Mouse (Mus musculus): ENCODE results near the gene Rab11fip5.
A peak's percentile ranks its signal among the peaks of the same experiment; 100 is the strongest.

The Rab11fip5 gene

GRCm38 (mm10) chr6:85343027-85343426 is 31.4 kb downstream of the Rab11fip5 start:
- no peak for DNase-seq

GRCm38 (mm10) chr6:85341814-85342501 is 32.5 kb downstream of the Rab11fip5 start:
- no peak for DNase-seq

- no peak for DNase-seq
Observed at GRCm38 (mm10) chr6:85340184-85340583, 34.2 kb downstream of the Rab11fip5 start.

- peak; percentile 55 for DNase-seq
Observed at GRCm38 (mm10) chr6:85339273-85339901, 35.0 kb downstream of the Rab11fip5 start.

GRCm38 (mm10) chr6:85336944-85337343 is 37.5 kb downstream of the Rab11fip5 start:
- peak; percentile 69 for DNase-seq

GRCm38 (mm10) chr6:85335352-85335751 is 39.1 kb downstream of the Rab11fip5 start:
- no peak for DNase-seq

- no peak for DNase-seq
Observed at GRCm38 (mm10) chr6:85334851-85335250, 39.6 kb downstream of the Rab11fip5 start.

GRCm38 (mm10) chr6:85334251-85334650 is 40.2 kb downstream of the Rab11fip5 start:
- no peak for DNase-seq

GRCm38 (mm10) chr6:85333732-85334131 is 40.7 kb downstream of the Rab11fip5 start:
- peak; percentile 48 for DNase-seq

GRCm38 (mm10) chr6:85333000-85333669 is 41.3 kb downstream of the Rab11fip5 start, which contains the start of gene Sfxn5:
Sfxn5 (minus strand) TSS chr6:85333422.
- DNase-seq, result peak; percentile 95

- no peak for DNase-seq
Observed at GRCm38 (mm10) chr6:85332351-85332999, 42.0 kb downstream of the Rab11fip5 start.

GRCm38 (mm10) chr6:85331736-85332135 is 42.7 kb downstream of the Rab11fip5 start:
- DNase-seq, result no peak

GRCm38 (mm10) chr6:85331221-85331735 is 43.2 kb downstream of the Rab11fip5 start:
- DNase-seq, result no peak

- DNase-seq, result no peak
Observed at GRCm38 (mm10) chr6:85329666-85330185, 44.7 kb downstream of the Rab11fip5 start.

- no peak for DNase-seq
Observed at GRCm38 (mm10) chr6:85326564-85326963, 47.9 kb downstream of the Rab11fip5 start.

- DNase-seq, result no peak
Observed at GRCm38 (mm10) chr6:85325109-85325508, 49.3 kb downstream of the Rab11fip5 start.

GRCm38 (mm10) chr6:85320445-85320866 is 54.0 kb downstream of the Rab11fip5 start:
- DNase-seq, result peak; percentile 78

GRCm38 (mm10) chr6:85316211-85316610 is 58.2 kb downstream of the Rab11fip5 start:
- no peak for DNase-seq

- DNase-seq, result no peak
Observed at GRCm38 (mm10) chr6:85314064-85314798, 60.2 kb downstream of the Rab11fip5 start.

GRCm38 (mm10) chr6:85307894-85308293 is 66.5 kb downstream of the Rab11fip5 start:
- DNase-seq, result no peak

- DNase-seq, result no peak
Observed at GRCm38 (mm10) chr6:85306375-85306774, 68.1 kb downstream of the Rab11fip5 start.

- no peak for DNase-seq
Observed at GRCm38 (mm10) chr6:85305826-85306225, 68.6 kb downstream of the Rab11fip5 start.

Measured in layer of hippocampus, adult 9-11 months (tissue).